Mouse (Mus musculus): ENCODE measurements around the gene Cdkl4. TPM values are rescaled to one million over a fixed set of nuclear protein-coding genes. Genes with fewer than 3 reads are reported as not detected.
"Not testable (repeated sequence)": the region's sequence is repeated elsewhere in the genome, so short reads cannot be mapped to it uniquely, and the experiment has no call there.

The Cdkl4 gene
- polyA plus RNA-seq, 1 experiment from 2014 or later, result 5.9 TPM

DNA sequence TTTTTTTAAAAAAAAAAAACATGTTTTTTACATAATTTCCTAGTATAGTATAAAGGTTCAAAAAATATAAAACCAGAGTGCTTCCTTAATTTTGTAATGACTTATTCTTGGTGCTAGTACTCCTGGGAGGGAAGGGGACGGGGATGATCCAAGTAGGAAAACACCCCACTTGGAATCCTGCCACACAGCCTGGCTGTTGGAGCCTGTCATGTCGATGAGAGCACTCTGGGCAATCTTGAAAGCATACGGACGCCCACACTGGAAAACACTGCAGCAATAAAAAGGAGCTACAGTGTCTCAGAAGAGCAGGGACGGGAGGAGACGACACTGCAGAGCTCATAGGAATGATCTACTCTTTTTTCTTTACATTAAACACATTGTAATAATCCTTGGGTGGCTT is 42.0 kb downstream of the Cdkl4 start:
- 73% methylated on average over 6 of the region's 6 CpGs for WGBS
- Histone ChIP-seq H3K4me1 (replicated peaks) (no peaks in the 10 kb centered on the region), H3K9ac (no peak overlapping the region), H3K27me3 (no peaks in the 10 kb centered on the region), H3K4me2 (no peak overlapping the region), H3K9me3 (no peaks in the 10 kb centered on the region), H3K36me3 (no peaks in the 10 kb centered on the region), H3K4me3 (no peak overlapping the region), H3K27ac (replicated peaks) (no peak overlapping the region)
- ATAC-seq (ENCODE audit: low read depth), result no peak

DNA sequence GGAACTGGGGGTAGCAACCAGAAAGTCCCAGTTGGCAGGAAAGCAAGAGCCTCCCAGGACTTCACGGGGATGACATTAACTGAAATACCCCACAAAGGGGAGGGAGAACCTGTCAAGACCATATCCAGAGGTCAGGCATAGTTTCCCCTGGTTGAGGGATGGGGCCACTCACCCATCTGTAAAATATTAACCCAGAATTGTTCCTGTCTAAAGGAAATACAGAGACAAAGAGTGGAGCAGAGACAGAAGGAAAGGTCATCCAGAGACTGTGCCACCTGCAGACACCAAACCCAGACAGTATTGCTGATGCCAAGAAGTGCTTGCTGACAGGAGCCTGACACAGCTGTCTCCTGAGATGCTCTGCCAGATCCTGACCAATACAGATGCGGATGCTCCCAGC is 46.3 kb downstream of the Cdkl4 start:
- H3K27me3 ChIP-seq; H3K9ac ChIP-seq; H3K4me3 ChIP-seq; H3K4me1 ChIP-seq (replicated peaks); H3K9me3 ChIP-seq; H3K36me3 ChIP-seq; ATAC-seq (ENCODE audit: low read depth); H3K27ac ChIP-seq (replicated peaks); H3K4me2 ChIP-seq: not testable (repeated sequence)
- 53% methylated on average over 2 of the region's 2 CpGs for WGBS

DNA sequence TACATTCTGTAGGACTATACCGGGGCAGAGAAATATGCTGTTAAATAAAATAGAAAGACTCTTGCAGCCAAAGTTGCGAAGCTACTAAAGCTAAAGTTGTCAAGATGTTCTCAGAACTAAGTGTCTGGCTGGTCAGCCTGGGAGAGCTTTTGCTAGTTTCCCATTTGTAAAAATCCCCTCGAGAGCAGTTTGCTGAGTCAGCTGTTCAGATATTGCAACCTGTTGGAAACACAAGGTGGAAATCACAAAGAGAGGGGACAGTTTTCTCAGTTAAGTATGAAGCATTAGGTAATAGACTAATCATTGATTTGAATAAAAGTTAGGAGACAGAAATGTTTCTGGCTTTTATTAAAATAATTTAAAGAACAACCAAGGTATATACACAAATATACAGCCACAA is 54.4 kb downstream of the Cdkl4 start:
- Histone ChIP-seq H3K9ac (no peak overlapping the region), H3K4me2 (no peak overlapping the region), H3K9me3 (no peaks in the 10 kb centered on the region), H3K4me3 (no peak overlapping the region), H3K36me3 (no peaks in the 10 kb centered on the region), H3K4me1 (replicated peaks) (no peaks in the 10 kb centered on the region), H3K27me3 (no peaks in the 10 kb centered on the region), H3K27ac (replicated peaks) (no peak overlapping the region)
- WGBS, result 88% methylated on average over 3 of the region's 3 CpGs
- ATAC-seq (ENCODE audit: low read depth), result no peak

DNA sequence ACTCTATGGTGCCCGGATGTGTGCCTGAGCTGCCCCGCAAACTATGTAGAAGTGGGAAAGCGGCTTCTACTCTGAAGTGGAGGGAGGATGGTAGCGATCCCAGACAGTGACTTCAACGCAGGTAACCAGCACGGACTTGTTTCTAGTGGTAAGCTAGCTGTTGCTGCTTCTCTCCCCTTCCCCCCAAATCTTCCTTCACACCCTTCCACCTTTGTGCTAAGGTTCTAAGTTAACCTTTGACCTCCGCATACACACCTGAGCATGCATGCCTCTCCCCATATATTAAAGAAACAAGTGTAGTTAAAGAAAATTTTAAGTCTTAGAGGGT is 55.4 kb downstream of the Cdkl4 start:
- Histone ChIP-seq H3K9ac (no peak overlapping the region), H3K27me3 (no peaks in the 10 kb centered on the region), H3K4me1 (replicated peaks) (no peaks in the 10 kb centered on the region), H3K9me3 (no peaks in the 10 kb centered on the region), H3K4me3 (no peak overlapping the region), H3K36me3 (no peaks in the 10 kb centered on the region), H3K4me2 (no peak overlapping the region), H3K27ac (replicated peaks) (no peak overlapping the region)
- 74% methylated on average over 7 of the region's 7 CpGs for WGBS
- ATAC-seq (ENCODE audit: low read depth), result no peak

DNA sequence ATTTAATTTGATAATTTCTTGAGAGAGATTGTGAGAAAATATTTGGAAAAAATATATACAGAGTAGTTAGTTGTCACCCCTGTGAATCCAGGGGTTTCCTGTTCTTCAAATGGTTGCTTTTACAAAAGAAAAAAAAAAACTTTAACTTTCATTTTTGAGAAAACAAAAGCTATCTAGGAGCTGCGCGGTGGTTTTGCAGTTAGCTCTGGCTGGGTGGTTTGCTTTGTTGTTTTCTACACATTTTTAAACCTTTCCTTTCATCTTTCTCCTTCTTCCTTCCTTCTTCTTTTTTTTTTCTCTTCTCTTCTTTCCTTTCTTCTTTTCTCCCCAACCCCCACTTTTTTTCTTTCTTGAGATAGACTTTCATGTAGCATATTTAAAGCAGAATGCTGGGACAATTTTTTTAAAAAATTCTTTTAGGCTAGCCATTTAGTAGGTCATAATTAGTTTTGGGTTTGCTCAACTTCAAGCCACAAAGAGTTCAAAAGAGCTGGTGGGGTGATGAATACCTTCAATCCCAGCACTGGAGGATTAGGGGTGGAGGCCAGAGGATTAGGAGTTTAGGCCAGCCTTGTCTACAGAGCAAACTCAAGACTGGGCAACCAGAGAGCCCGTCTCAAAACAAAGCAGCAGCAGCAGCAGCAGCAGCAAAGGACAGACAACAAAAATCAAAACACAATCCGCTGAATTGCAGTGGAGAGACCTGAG is 55.9 kb downstream of the Cdkl4 start:
- no peak overlapping the region for H3K9ac ChIP-seq
- H3K4me2 ChIP-seq, result no peak overlapping the region
- ATAC-seq (ENCODE audit: low read depth), result no peak
- H3K36me3 ChIP-seq, result no peaks in the 10 kb centered on the region
- H3K27ac ChIP-seq (replicated peaks), result no peak overlapping the region
- 62% methylated on average over 4 of the region's 4 CpGs for WGBS
- H3K4me1 ChIP-seq (replicated peaks), result no peaks in the 10 kb centered on the region
- no peaks in the 10 kb centered on the region for H3K9me3 ChIP-seq
- no peak overlapping the region for H3K4me3 ChIP-seq
- no peaks in the 10 kb centered on the region for H3K27me3 ChIP-seq

DNA sequence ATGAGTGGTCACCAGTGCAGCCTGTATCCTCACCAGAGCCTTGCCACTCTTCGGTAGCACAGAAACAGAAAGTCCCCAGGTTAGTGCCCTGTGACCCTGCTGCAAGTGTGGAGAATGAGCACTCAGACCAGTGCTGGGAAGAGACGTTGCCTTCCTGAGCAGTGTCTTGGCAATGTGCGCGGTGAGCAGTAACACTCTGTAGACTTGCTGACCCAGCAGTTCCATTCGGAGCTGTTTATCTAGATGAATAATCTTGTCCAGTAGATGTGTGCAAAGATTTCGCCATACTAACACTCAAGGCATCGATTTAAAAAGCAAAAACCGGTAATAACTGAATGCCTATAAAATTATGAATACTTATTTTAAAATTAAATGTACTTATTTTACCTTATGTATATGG is 57.1 kb downstream of the Cdkl4 start:
- H3K4me1 ChIP-seq (replicated peaks), result no peaks in the 10 kb centered on the region
- H3K9ac ChIP-seq, result no peak overlapping the region
- H3K27me3 ChIP-seq, result no peaks in the 10 kb centered on the region
- no peaks in the 10 kb centered on the region for H3K36me3 ChIP-seq
- H3K9me3 ChIP-seq, result no peaks in the 10 kb centered on the region
- H3K27ac ChIP-seq (replicated peaks), result no peak overlapping the region
- H3K4me2 ChIP-seq, result no peak overlapping the region
- no peak overlapping the region for H3K4me3 ChIP-seq
- WGBS, result 88% methylated on average over 8 of the region's 8 CpGs
- no peak for ATAC-seq (ENCODE audit: low read depth)

DNA sequence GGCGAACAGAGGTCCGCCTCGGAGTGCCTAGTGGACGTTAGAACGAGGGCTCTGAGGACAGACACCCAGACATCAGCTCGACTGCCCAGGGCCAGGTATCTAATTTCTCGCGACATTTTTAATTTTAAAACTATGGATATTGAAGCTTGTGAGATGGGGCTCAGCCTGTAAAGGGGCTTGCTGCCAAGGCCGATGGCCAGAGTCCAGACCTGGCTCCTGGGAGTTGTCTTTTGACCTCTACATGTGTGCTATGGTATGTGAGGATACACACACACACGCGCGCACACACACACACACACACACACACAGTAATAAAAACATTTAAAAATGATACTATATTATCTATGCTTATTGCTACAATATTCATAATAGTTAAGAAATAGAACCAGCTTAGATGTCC is 58.8 kb downstream of the Cdkl4 start:
- Histone ChIP-seq H3K9ac (no peak overlapping the region), H3K4me3 (no peak overlapping the region), H3K4me2 (no peak overlapping the region), H3K9me3 (no peaks in the 10 kb centered on the region), H3K4me1 (replicated peaks) (no peaks in the 10 kb centered on the region), H3K27me3 (no peaks in the 10 kb centered on the region), H3K36me3 (no peaks in the 10 kb centered on the region), H3K27ac (replicated peaks) (no peak overlapping the region)
- no peak for ATAC-seq (ENCODE audit: low read depth)
- WGBS, result 94% methylated on average over 12 of the region's 12 CpGs

DNA sequence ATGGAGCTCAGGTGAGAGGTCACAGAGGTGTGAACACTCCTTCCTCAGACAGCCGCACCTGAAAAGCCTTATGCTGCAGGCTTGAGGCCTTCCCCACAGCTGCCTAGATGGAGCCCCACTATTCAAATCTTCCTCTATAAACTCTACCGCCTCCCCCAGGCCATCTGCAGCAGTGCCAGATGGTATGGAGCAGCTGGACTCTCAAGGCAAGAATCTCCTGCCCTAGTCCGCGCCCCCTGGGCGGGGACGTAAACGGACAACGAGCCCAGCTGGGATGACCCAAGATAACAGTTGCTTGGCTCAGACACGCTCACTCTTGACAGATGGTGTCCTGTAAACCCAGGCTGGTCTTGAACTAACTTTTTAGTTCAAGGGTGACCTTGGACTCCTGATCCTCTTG is 60.4 kb downstream of the Cdkl4 start:
- Histone ChIP-seq H3K36me3 (no peaks in the 10 kb centered on the region), H3K4me1 (replicated peaks) (no peaks in the 10 kb centered on the region), H3K4me2 (no peak overlapping the region), H3K27me3 (no peaks in the 10 kb centered on the region), H3K27ac (replicated peaks) (no peak overlapping the region), H3K9ac (no peak overlapping the region), H3K4me3 (no peak overlapping the region), H3K9me3 (no peaks in the 10 kb centered on the region)
- no peak for ATAC-seq (ENCODE audit: low read depth)
- WGBS, result 68% methylated on average over 9 of the region's 9 CpGs

DNA sequence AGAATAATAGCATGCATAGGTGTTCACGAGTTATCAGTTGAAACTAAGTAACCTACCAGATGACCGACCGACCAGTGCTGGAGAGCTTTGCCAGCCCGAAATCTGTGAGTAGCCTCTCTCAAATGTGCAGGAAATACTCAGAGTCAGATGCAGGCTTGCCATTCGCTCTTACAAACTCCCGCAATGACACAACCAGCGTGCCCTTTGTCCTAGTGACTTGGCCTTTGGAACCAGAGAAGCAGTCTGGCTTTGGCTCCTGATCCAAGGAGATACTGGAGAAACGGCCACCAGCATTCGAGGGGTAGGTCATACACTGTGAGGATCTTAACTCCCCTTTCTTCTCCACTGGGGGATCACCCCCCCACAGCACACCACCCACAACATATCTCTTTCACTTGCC is 61.7 kb downstream of the Cdkl4 start:
- Histone ChIP-seq H3K4me3 (no peak overlapping the region), H3K36me3 (no peaks in the 10 kb centered on the region), H3K9ac (no peak overlapping the region), H3K27ac (replicated peaks) (no peak overlapping the region), H3K4me1 (replicated peaks) (no peaks in the 10 kb centered on the region), H3K27me3 (no peaks in the 10 kb centered on the region), H3K4me2 (no peak overlapping the region), H3K9me3 (no peaks in the 10 kb centered on the region)
- ATAC-seq (ENCODE audit: low read depth), result no peak
- WGBS, result 92% methylated on average over 9 of the region's 9 CpGs

DNA sequence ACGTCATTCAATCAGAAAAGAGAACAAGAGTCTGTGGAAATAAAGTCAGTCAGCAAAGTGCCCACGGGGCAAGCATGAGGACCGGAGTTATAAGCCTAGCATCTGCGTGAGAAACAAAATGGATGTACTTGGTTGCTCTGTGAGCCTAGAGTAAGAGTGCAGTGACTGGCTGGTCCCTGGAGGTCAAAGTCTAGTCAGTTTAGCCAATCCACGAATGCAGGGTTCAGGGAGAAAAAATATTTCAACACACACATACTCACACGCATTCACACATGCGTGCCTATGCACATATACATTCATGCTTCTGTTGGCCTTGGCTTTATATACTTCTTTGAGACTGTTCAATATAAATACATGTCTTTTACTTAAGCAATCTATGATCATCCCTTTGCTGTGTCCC is 62.1 kb downstream of the Cdkl4 start:
- Histone ChIP-seq H3K9me3 (no peaks in the 10 kb centered on the region), H3K4me3 (no peak overlapping the region), H3K4me1 (replicated peaks) (no peaks in the 10 kb centered on the region), H3K27me3 (no peaks in the 10 kb centered on the region), H3K4me2 (no peak overlapping the region), H3K27ac (replicated peaks) (no peak overlapping the region), H3K9ac (no peak overlapping the region), H3K36me3 (no peaks in the 10 kb centered on the region)
- 91% methylated on average over 7 of the region's 7 CpGs for WGBS
- no peak for ATAC-seq (ENCODE audit: low read depth)

DNA sequence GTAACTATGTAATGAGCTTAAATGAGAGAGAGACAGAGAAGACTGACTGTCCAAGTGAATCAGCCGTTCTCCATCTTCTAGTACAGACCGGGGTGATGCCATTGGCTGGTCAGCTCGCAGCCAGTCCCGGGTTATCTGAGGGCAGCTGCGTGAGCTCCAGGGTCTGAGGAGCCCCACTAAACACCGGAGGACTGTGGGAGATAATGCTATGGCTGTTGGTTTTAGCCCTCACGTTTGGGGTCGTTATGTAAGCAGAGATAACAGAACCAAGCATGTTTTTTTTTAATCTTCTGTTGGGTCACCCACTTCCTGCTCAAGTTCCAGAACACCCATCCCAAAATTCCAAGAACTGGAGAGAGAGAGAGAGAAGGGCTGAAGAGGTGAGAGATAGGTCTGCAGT is 63.8 kb downstream of the Cdkl4 start:
- no peaks in the 10 kb centered on the region for H3K27me3 ChIP-seq
- no peaks in the 10 kb centered on the region for H3K36me3 ChIP-seq
- H3K4me2 ChIP-seq, result no peak overlapping the region
- 85% methylated on average over 8 of the region's 8 CpGs for WGBS
- H3K27ac ChIP-seq (replicated peaks), result no peak overlapping the region
- H3K4me1 ChIP-seq (replicated peaks), result no peaks in the 10 kb centered on the region
- no peaks in the 10 kb centered on the region for H3K9me3 ChIP-seq
- no peak overlapping the region for H3K4me3 ChIP-seq
- H3K9ac ChIP-seq, result no peak overlapping the region
- no peak for ATAC-seq (ENCODE audit: low read depth)

DNA sequence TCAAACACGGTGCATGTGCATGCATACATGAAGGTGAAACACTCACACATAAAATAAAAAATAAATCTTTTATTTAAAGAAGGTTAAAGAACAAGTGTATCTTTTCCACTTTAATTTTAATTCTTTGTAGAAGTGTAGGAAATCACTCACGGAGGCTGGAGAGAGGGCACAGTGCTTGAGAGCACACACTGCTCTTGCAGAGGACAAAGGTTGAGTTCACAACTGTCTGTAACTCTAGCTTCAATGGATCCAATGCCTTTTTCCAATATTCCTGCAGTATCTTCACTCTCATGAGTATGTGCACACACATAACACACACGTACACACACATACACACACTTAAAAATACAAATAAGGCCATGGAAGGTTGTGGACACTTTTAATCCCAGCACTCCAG is 67.2 kb downstream of the Cdkl4 start:
- no peaks in the 10 kb centered on the region for H3K27me3 ChIP-seq
- H3K27ac ChIP-seq (replicated peaks), result no peak overlapping the region
- no peak overlapping the region for H3K4me3 ChIP-seq
- WGBS, result 86% methylated on average over 3 of the region's 3 CpGs
- no peaks in the 10 kb centered on the region for H3K4me1 ChIP-seq (replicated peaks)
- H3K9me3 ChIP-seq, result no peaks in the 10 kb centered on the region
- ATAC-seq (ENCODE audit: low read depth), result no peak
- H3K4me2 ChIP-seq, result no peak overlapping the region
- H3K36me3 ChIP-seq, result no peaks in the 10 kb centered on the region
- no peak overlapping the region for H3K9ac ChIP-seq

All from neural tube, embryonic 13.5 days (tissue).